Mouse (Mus musculus) layer of hippocampus, adult 2 months (tissue): ENCODE measurements at regions not wholly inside any gene's neighbourhood (a gene's known extent, or its start where the extent isn't known, plus 50 kb on each side); places are given as distances from the start of the nearest gene placed in this dataset.
"Not testable (repeated sequence)": the region's sequence is repeated elsewhere in the genome, so short reads cannot be mapped to it uniquely, and the experiment has no call there.

ENCODE experiments used
- DNase-seq, 2 experiments: peaks; one replicate each; pipeline ENCODE4 v3.0.0; 2022; ENCODE audit warnings: low spot score in 2 of 2
- H3K27ac ChIP-seq: fragments of 200-600 bp; 2 replicates; pipeline ENCODE4 v1.8.1; 2022
- H3K4me3 ChIP-seq: fragments of 200-600 bp; 2 replicates; pipeline ENCODE4 v1.8.1; 2022; ENCODE audit warnings: mild to moderate bottlenecking
- CTCF ChIP-seq: fragments of 200-600 bp; conservative IDR thresholded peaks from 2 replicates; pipeline ENCODE4 v1.8.1; 2022; ENCODE audit warnings: antibody characterized with exemption, mild to moderate bottlenecking, moderate library complexity

DNA sequence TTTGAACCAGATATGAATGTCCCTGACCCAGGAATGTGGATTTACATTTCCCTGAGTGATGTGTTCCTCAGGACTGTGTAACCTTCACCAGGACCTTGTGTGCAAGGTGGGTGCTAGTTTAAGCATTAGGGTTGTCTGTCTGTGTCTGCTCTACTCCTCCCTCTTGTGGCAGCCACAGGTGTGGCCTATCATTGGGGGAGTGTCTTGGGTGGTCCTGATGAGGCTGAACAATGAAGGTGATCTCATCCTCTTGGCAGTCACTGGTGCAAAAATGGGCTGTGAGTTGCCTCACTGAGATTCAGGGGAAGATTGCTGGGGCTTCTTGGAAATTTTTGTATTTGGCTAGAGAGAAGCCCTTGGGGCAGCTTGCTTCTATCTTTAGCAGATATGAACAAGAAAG is 179.4 kb upstream of the Ube2e1 start:
- Histone ChIP-seq H3K27ac (no peak overlapping the region), H3K4me3 (no peak overlapping the region)
- peak; percentile 61 for TF ChIP-seq CTCF
- no peak for DNase-seq

GRCm38 (mm10) chr14:18508359-18508647 is 176.6 kb upstream of the Ube2e1 start:
- Histone ChIP-seq H3K27ac (no peak overlapping the region), H3K4me3 (no peak overlapping the region)
- TF ChIP-seq CTCF, result no peak
- no peak for DNase-seq

GRCm38 (mm10) chr14:18507582-18508358 is 176.1 kb upstream of the Ube2e1 start:
- TF ChIP-seq CTCF, result no peak
- DNase-seq, result no peak
- Histone ChIP-seq H3K4me3 (no peak overlapping the region), H3K27ac (no peak overlapping the region)

- TF ChIP-seq CTCF, result peak; percentile 84
- Histone ChIP-seq H3K4me3 (no peak overlapping the region), H3K27ac (no peak overlapping the region)
- DNase-seq, result peak; percentile 57 to 64
Observed at GRCm38 (mm10) chr14:18506168-18506567, 174.5 kb upstream of the Ube2e1 start.

GRCm38 (mm10) chr14:18500249-18500832 is 168.7 kb upstream of the Ube2e1 start:
- H3K4me3 ChIP-seq, result no peak overlapping the region
- peak in 1 of 2 experiments; percentile 55 for DNase-seq
- TF ChIP-seq CTCF, result no peak
- H3K27ac ChIP-seq, result no peak overlapping the region

DNA sequence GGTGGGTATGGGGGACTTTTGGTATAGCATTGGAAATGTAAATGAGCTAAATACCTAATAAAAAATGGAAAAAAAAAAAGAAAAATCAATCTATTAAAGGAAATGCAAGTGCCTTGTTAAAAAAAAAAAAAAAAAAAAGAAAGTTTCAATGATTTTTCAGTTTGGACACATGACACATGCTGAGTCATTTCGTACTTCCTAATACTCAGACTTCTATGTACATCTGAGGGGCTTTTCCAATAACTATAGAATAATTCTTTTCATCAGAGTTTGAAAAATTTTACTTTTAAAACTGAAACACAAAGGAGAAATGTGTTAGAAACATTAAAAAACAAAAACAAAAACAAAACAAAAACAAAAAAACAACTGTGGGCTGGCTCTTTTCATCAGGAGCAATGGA is 162.4 kb upstream of the Ube2e1 start:
- Histone ChIP-seq H3K27ac (no peak overlapping the region), H3K4me3 (no peak overlapping the region)
- TF ChIP-seq CTCF, result no peak
- DNase-seq, result no peak

- no peak overlapping the region for H3K27ac ChIP-seq
- no peak for DNase-seq
- TF ChIP-seq CTCF, result no peak
Observed at GRCm38 (mm10) chr14:18486132-18486800, 154.6 kb upstream of the Ube2e1 start.

DNA sequence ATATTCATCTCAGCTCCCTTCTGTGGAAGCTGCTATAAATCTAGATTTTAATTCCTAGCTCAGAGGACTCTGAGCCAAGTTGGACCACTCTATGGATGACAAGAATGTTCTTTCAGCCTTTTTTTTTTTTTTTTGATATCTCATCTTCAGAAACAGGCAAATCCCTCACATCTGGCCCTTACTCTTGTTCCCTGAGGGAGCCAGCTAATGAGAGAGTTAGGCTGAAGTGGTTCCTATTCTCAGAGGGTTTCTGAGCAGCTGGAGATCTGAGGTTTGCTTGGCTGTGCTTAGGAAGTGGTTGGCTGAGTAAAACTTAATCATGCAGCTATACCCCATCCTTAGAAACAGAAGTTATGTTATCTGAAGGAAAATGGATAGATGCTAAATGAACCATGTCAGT is 153.9 kb upstream of the Ube2e1 start:
- DNase-seq, result no peak
- TF ChIP-seq CTCF, result no peak
- H3K27ac ChIP-seq, result no peak overlapping the region
- no peak overlapping the region for H3K4me3 ChIP-seq

More at GRCm38 (mm10) chr14:18486132-18486800, 154.6 kb upstream of the Ube2e1 start:
- no peak overlapping the region for H3K4me3 ChIP-seq

- H3K27ac ChIP-seq, result no peak overlapping the region
- no peak overlapping the region for H3K4me3 ChIP-seq
- TF ChIP-seq CTCF, result no peak
- no peak for DNase-seq
Observed at GRCm38 (mm10) chr14:18476795-18477320, 145.2 kb upstream of the Ube2e1 start.

GRCm38 (mm10) chr14:18468611-18469010 is 137.0 kb upstream of the Ube2e1 start:
- DNase-seq, result no peak
- no peak overlapping the region for H3K4me3 ChIP-seq
- no peak for TF ChIP-seq CTCF
- H3K27ac ChIP-seq, result no peak overlapping the region

DNA sequence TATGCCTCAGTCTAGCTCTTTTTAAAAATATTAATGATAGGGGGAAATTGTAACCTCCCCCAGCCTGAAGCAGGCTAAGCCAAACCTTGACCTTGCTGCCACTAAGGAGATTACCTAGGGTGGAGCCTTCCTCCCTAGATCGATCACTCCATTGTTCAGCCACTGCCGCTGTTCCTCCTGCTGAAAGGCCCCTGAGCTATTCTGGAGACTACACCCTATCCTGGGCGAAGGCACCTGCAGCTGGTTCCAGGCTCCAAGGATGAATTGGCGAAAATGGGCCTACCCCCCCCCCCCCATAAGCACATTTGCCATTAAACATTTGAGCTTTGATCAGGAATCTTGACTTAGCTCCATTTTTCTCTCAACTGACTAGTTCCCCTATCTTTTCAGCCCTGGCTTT is 135.2 kb upstream of the Ube2e1 start:
- not testable (repeated sequence) for H3K27ac ChIP-seq, H3K4me3 ChIP-seq, DNase-seq

- not testable (repeated sequence) for H3K27ac ChIP-seq, H3K4me3 ChIP-seq, DNase-seq
Observed at GRCm38 (mm10) chr14:18464199-18464598, 132.5 kb upstream of the Ube2e1 start.

DNA sequence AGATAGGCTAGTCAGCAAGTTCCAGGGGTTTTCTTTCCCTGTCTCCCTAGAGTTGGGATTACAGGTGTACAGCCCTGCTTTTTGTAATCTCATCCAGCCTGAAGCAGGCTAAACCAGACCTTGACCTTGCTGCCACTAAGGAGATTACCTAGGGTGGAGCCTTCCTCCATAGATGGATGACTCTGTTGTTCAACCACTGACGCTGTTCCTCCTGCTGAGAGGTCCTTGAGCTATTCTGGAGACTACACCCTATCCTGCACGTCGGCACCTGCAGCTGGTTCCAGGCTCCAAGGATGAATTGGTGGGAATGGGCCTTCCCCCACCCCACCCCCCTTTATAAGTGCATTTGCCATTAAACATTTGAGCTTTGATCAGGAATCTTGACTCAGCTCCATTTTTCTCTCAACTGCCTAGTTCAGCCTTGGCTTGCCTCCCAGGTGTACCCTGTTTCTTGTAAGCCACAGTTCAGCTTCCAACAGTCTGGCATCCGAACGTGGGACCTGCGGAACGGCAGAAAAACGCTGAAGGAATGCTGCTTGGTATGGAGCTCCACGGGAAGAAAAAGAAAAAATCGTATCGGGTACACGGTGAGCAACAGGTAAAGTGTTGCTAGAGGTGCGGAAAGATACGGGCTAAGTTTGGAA is 131.7 kb upstream of the Ube2e1 start:
- no peak for TF ChIP-seq CTCF
- Histone ChIP-seq H3K4me3 (peak overlapping the region; percentile 16; the same call in 1 of the 2 replicates), H3K27ac (no peak overlapping the region)
- DNase-seq, result no peak
